Mouse (Mus musculus): ENCODE measurements at regions not wholly inside any gene's neighbourhood (a gene's known extent, or its start where the extent isn't known, plus 50 kb on each side); places are given as distances from the start of the nearest gene placed in this dataset.

DNA sequence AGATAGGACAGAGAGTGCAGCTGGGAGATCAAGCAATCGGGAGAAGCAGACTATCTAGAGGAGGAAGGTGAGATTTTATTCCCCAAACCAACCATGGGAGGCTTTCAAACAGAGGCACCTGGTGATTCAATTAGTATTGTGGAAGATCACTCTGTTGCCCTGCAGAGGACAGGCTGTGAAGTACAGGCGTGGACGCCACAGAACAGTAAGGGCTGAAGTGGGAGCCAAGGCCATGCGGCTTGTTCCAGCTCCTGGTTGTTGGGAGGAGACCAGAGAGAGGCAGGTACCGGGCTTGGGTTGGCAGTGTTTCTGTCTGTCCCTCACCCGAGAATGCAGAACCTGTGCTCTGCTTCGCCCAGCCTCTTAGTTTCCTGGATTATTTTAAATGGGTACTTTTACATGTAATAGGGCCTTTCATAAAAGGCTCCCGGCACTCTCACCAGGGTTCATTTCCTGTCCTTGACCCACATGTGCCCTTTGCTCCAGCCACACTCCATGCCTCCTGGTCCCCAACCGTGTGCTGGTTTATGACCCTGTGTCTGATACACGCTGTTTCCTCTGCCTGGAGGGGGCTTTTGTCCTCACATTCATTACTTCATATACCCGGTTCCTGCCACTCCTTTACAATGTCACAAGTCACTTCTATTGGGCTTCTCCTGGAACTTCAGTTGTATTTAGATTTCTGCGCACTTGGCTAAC is 58.3 kb downstream of the Vcpkmt start:
- ATAC-seq (ENCODE audit: insufficient number of reproducible peaks, low FRiP score, low TSS enrichment, low read depth) = peak; percentile 70
- Histone ChIP-seq H3K4me1 (ENCODE audit: control insufficient read depth, insufficient read depth, low read length) (peaks cover 12% of the 10 kb centered on the region), H3K9me3 (ENCODE audit: control insufficient read depth, low read length) (no peaks in the 10 kb centered on the region), H3K4me3 (ENCODE audit: low read depth, low read length) (no peak overlapping the region), H3K9ac (ENCODE audit: low read length) (no peak overlapping the region), H3K27me3 (ENCODE audit: control insufficient read depth, insufficient read depth, low read length) (no peaks in the 10 kb centered on the region), H3K4me2 (ENCODE audit: low read depth, severe bottlenecking) (no peak overlapping the region), H3K36me3 (ENCODE audit: control insufficient read depth, insufficient read depth, low read length) (no peaks in the 10 kb centered on the region), H3K27ac (replicated peaks; ENCODE audit: low read depth, low read length) (peak overlapping the region; percentile 0; the same call in 1 of the 2 replicates)
- 28% methylated on average over 12 of the region's 12 CpGs for WGBS
- DNase-seq (ENCODE audit: low spot score) = peak; percentile 49

- DNase-seq (ENCODE audit: low spot score) = no peak
- no peak overlapping the region for H3K27ac ChIP-seq (replicated peaks; ENCODE audit: low read depth, low read length)
- WGBS = 77% methylated on average over 2 of the region's 2 CpGs
Measured at GRCm38 (mm10) chr12:69519869-69520268, 63.0 kb downstream of the Vcpkmt start.

GRCm38 (mm10) chr12:69519028-69519427 is 63.8 kb downstream of the Vcpkmt start:
- no peak overlapping the region for H3K27ac ChIP-seq (replicated peaks; ENCODE audit: low read depth, low read length)
- DNase-seq (ENCODE audit: low spot score) = no peak
- 85% methylated on average over 2 of the region's 2 CpGs for WGBS

More at GRCm38 (mm10) chr12:69519869-69520268, 63.0 kb downstream of the Vcpkmt start:
- Histone ChIP-seq H3K4me1 (ENCODE audit: control insufficient read depth, insufficient read depth, low read length) (peaks cover 9% of the 10 kb centered on the region), H3K36me3 (ENCODE audit: control insufficient read depth, insufficient read depth, low read length) (no peaks in the 10 kb centered on the region), H3K4me2 (ENCODE audit: low read depth, severe bottlenecking) (no peak overlapping the region), H3K9me3 (ENCODE audit: control insufficient read depth, low read length) (no peaks in the 10 kb centered on the region), H3K9ac (ENCODE audit: low read length) (no peak overlapping the region), H3K4me3 (ENCODE audit: low read depth, low read length) (no peak overlapping the region), H3K27me3 (ENCODE audit: control insufficient read depth, insufficient read depth, low read length) (no peaks in the 10 kb centered on the region)
- ATAC-seq (ENCODE audit: insufficient number of reproducible peaks, low FRiP score, low TSS enrichment, low read depth) = no peak

GRCm38 (mm10) chr12:69517616-69518015 is 65.2 kb downstream of the Vcpkmt start:
- Histone ChIP-seq H3K36me3 (ENCODE audit: control insufficient read depth, insufficient read depth, low read length) (no peaks in the 10 kb centered on the region), H3K4me1 (ENCODE audit: control insufficient read depth, insufficient read depth, low read length) (no peaks in the 10 kb centered on the region), H3K9ac (ENCODE audit: low read length) (no peak overlapping the region), H3K27ac (replicated peaks; ENCODE audit: low read depth, low read length) (no peak overlapping the region), H3K9me3 (ENCODE audit: control insufficient read depth, low read length) (no peaks in the 10 kb centered on the region), H3K4me2 (ENCODE audit: low read depth, severe bottlenecking) (no peak overlapping the region), H3K4me3 (ENCODE audit: low read depth, low read length) (no peak overlapping the region), H3K27me3 (ENCODE audit: control insufficient read depth, insufficient read depth, low read length) (no peaks in the 10 kb centered on the region)
- 78% methylated on average over 3 of the region's 3 CpGs for WGBS
- ATAC-seq (ENCODE audit: insufficient number of reproducible peaks, low FRiP score, low TSS enrichment, low read depth) = no peak
- DNase-seq (ENCODE audit: low spot score) = no peak

More at GRCm38 (mm10) chr12:69519028-69519427, 63.8 kb downstream of the Vcpkmt start:
- Histone ChIP-seq H3K4me3 (ENCODE audit: low read depth, low read length) (no peak overlapping the region), H3K9ac (ENCODE audit: low read length) (no peak overlapping the region), H3K9me3 (ENCODE audit: control insufficient read depth, low read length) (no peaks in the 10 kb centered on the region), H3K4me2 (ENCODE audit: low read depth, severe bottlenecking) (no peak overlapping the region), H3K36me3 (ENCODE audit: control insufficient read depth, insufficient read depth, low read length) (no peaks in the 10 kb centered on the region), H3K27me3 (ENCODE audit: control insufficient read depth, insufficient read depth, low read length) (no peaks in the 10 kb centered on the region), H3K4me1 (ENCODE audit: control insufficient read depth, insufficient read depth, low read length) (peaks cover 1% of the 10 kb centered on the region; the same call in 1 of the 2 replicates)
- ATAC-seq (ENCODE audit: insufficient number of reproducible peaks, low FRiP score, low TSS enrichment, low read depth) = no peak

GRCm38 (mm10) chr12:69516314-69516916 is 66.4 kb downstream of the Vcpkmt start:
- H3K9ac ChIP-seq (ENCODE audit: low read length) = no peak overlapping the region
- no peaks in the 10 kb centered on the region for H3K36me3 ChIP-seq (ENCODE audit: control insufficient read depth, insufficient read depth, low read length)
- DNase-seq (ENCODE audit: low spot score) = no peak
- WGBS = 81% methylated on average over 10 of the region's 10 CpGs
- ATAC-seq (ENCODE audit: insufficient number of reproducible peaks, low FRiP score, low TSS enrichment, low read depth) = no peak
- no peaks in the 10 kb centered on the region for H3K4me1 ChIP-seq (ENCODE audit: control insufficient read depth, insufficient read depth, low read length)
- no peak overlapping the region for H3K27ac ChIP-seq (replicated peaks; ENCODE audit: low read depth, low read length)
- H3K4me3 ChIP-seq (ENCODE audit: low read depth, low read length) = no peak overlapping the region
- H3K4me2 ChIP-seq (ENCODE audit: low read depth, severe bottlenecking) = no peak overlapping the region
- H3K27me3 ChIP-seq (ENCODE audit: control insufficient read depth, insufficient read depth, low read length) = no peaks in the 10 kb centered on the region
- H3K9me3 ChIP-seq (ENCODE audit: control insufficient read depth, low read length) = no peaks in the 10 kb centered on the region

DNA sequence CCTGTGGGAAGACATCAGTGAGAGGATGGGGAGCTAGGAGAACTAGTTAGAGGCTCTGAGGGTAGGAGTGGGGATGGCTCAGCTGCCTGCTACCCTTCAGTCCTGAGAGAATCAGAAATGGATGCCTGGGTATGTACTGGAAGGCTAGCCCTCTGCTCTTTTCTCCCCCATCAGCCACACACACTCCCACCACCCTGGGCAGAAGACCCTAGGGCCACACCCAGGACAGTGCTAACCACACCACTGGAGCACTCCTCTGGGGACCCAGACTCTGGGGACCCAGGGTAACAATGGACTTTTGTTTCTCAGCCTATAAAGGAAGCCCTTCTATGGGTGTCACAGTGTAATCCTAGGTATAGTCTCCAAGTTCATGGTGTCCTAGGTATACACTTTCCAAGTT is 67.0 kb downstream of the Vcpkmt start:
- H3K4me3 ChIP-seq (ENCODE audit: low read depth, low read length) = no peak overlapping the region
- no peaks in the 10 kb centered on the region for H3K27me3 ChIP-seq (ENCODE audit: control insufficient read depth, insufficient read depth, low read length)
- DNase-seq (ENCODE audit: low spot score) (no peak), ATAC-seq (ENCODE audit: insufficient number of reproducible peaks, low FRiP score, low TSS enrichment, low read depth) (no peak)
- no peak overlapping the region for H3K4me2 ChIP-seq (ENCODE audit: low read depth, severe bottlenecking)
- no peaks in the 10 kb centered on the region for H3K36me3 ChIP-seq (ENCODE audit: control insufficient read depth, insufficient read depth, low read length)
- no peaks in the 10 kb centered on the region for H3K4me1 ChIP-seq (ENCODE audit: control insufficient read depth, insufficient read depth, low read length)
- H3K9me3 ChIP-seq (ENCODE audit: control insufficient read depth, low read length) = no peaks in the 10 kb centered on the region
- no peak overlapping the region for H3K27ac ChIP-seq (replicated peaks; ENCODE audit: low read depth, low read length)
- H3K9ac ChIP-seq (ENCODE audit: low read length) = no peak overlapping the region

DNA sequence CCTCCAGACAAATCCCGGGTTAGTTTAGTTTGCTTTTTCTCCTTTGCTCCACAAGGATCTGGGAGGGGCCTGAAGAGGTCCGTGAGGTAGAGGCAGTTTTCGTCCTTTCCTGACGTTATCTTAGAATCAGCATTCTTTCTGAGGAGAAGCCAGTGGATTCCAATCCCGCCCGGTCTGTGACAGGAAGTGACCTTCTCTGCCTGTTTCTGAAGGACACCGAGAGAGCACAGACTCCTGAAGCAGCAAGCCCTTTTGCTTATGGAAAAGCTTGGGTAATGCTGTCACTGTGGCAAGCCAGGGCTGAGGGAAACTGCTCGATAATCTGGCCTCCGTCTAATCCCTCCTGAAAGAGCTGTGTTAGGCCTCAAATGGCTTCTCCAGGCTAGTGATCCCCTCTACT is 67.7 kb downstream of the Vcpkmt start:
- Histone ChIP-seq H3K9ac (ENCODE audit: low read length) (no peak overlapping the region), H3K4me2 (ENCODE audit: low read depth, severe bottlenecking) (no peak overlapping the region), H3K27me3 (ENCODE audit: control insufficient read depth, insufficient read depth, low read length) (no peaks in the 10 kb centered on the region), H3K36me3 (ENCODE audit: control insufficient read depth, insufficient read depth, low read length) (no peaks in the 10 kb centered on the region), H3K4me3 (ENCODE audit: low read depth, low read length) (no peak overlapping the region), H3K27ac (replicated peaks; ENCODE audit: low read depth, low read length) (no peak overlapping the region), H3K4me1 (ENCODE audit: control insufficient read depth, insufficient read depth, low read length) (no peaks in the 10 kb centered on the region), H3K9me3 (ENCODE audit: control insufficient read depth, low read length) (no peaks in the 10 kb centered on the region)
- no peak for DNase-seq (ENCODE audit: low spot score)
- no peak for ATAC-seq (ENCODE audit: insufficient number of reproducible peaks, low FRiP score, low TSS enrichment, low read depth)
- WGBS = 73% methylated on average over 9 of the region's 9 CpGs

GRCm38 (mm10) chr12:69513166-69513565 is 69.7 kb downstream of the Vcpkmt start:
- Histone ChIP-seq H3K4me3 (ENCODE audit: low read depth, low read length) (no peak overlapping the region), H3K27me3 (ENCODE audit: control insufficient read depth, insufficient read depth, low read length) (no peaks in the 10 kb centered on the region), H3K36me3 (ENCODE audit: control insufficient read depth, insufficient read depth, low read length) (no peaks in the 10 kb centered on the region), H3K9me3 (ENCODE audit: control insufficient read depth, low read length) (no peaks in the 10 kb centered on the region), H3K9ac (ENCODE audit: low read length) (no peak overlapping the region), H3K27ac (replicated peaks; ENCODE audit: low read depth, low read length) (no peak overlapping the region), H3K4me1 (ENCODE audit: control insufficient read depth, insufficient read depth, low read length) (no peaks in the 10 kb centered on the region), H3K4me2 (ENCODE audit: low read depth, severe bottlenecking) (no peak overlapping the region)
- WGBS = 69% methylated on average over 4 of the region's 4 CpGs
- DNase-seq (ENCODE audit: low spot score) (no peak), ATAC-seq (ENCODE audit: insufficient number of reproducible peaks, low FRiP score, low TSS enrichment, low read depth) (no peak)
